Mouse (Mus musculus): ENCODE data around the gene Mrpl38. TPM values are rescaled to one million over a fixed set of nuclear protein-coding genes. Genes with fewer than 3 reads are reported as not detected.
A peak's percentile ranks its signal among the peaks of the same experiment; 100 is the strongest.

Mrpl38 gene
- polyA plus RNA-seq, 1 experiment: 69.3 TPM

DNA sequence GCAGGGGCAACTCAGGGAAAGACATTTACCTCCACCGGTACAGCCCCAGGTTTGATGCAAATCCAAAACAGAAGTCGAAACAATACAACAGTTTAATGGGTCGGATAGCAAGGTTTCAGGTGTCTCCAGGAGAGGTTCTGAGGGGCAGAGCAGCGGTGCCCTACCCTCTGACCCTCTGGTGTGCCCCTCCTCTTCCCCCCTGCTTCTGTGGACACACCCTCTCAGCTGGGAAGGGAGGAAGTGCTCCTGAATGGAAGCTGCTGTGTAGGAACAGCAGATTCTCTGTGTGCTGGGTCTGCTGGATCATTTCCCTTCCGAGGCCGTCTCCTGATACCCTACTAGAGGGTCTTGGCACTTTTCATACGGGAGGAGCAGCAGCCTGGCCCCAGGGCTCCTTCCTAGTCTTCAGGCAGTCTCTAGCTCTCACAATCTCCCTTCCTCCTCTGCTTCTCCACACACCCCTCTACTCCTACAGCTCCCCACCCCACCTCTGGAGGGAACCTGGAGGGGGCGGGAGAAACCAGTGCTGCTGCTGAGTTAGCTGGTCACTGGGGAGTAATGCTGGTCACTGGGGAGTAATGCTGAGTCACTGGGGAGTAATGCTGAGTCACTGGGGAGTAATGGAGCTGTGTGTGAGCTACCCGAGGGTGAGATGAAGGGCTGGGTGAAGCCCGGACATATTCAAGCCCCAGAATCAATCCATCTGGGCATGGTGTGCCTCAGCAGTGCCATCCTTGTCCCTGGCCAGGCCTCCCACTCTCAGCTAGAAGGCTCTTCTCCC is 3.7 kb upstream of the Mrpl38 start:
- Histone ChIP-seq H3K27ac (ENCODE audit: insufficient read depth, low read length) (peak overlapping the region; percentile 96), H3K36me3 (ENCODE audit: control insufficient read depth, insufficient read depth, low read length, poor library complexity, severe bottlenecking) (no peaks in the 10 kb centered on the region), H3K9ac (ENCODE audit: low read depth, poor library complexity, severe bottlenecking) (peak overlapping the region; percentile 47), H3K4me1 (ENCODE audit: control insufficient read depth, insufficient read depth, low read length) (peaks cover 5% of the 10 kb centered on the region), H3K4me3 (ENCODE audit: low read depth, low read length) (0 out of 2 replicates have a peak overlapping the region, but pooled peaks have one; percentile 8), H3K9me3 (replicated peaks; ENCODE audit: control insufficient read depth, insufficient read depth, low read length, poor library complexity, severe bottlenecking) (no peaks in the 10 kb centered on the region), H3K27me3 (ENCODE audit: control insufficient read depth, insufficient read depth, low read length, poor library complexity, severe bottlenecking) (no peaks in the 10 kb centered on the region)
- TF ChIP-seq EP300 (IDR thresholded peaks at IDR 0.05; ENCODE audit: insufficient read depth, low read depth, low read length): peak; percentile 70
- TF ChIP-seq CTCF (IDR thresholded peaks at IDR 0.05; ENCODE audit: low read depth, low read length): no peak

DNA sequence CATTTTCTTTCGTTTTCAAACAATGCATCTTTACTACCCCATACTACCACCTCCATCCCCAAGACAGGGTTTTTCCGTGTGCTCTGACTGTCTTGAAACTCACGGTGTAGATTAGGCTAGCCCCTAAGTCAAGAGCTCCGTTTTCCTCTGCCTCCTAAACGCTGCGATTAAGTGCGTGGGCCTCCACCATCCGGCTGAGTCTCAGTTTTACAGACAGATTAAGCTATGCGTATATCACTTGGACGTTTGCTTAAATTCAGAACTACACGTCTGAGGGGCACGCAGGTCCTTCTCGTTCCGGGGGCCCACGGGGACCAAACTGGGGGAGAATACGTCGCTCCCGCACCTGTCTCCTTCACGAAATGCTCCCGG is 586 bp downstream of the Mrpl38 start:
- Histone ChIP-seq H3K27ac (ENCODE audit: insufficient read depth, low read length) (no peak overlapping the region), H3K36me3 (ENCODE audit: control insufficient read depth, insufficient read depth, low read length, poor library complexity, severe bottlenecking) (no peaks in the 10 kb centered on the region), H3K9ac (ENCODE audit: low read depth, poor library complexity, severe bottlenecking) (peak overlapping the region; percentile 92), H3K4me3 (ENCODE audit: low read depth, low read length) (peak overlapping the region; percentile 98), H3K9me3 (replicated peaks; ENCODE audit: control insufficient read depth, insufficient read depth, low read length, poor library complexity, severe bottlenecking) (no peaks in the 10 kb centered on the region), H3K4me1 (ENCODE audit: control insufficient read depth, insufficient read depth, low read length) (peaks cover 5% of the 10 kb centered on the region), H3K27me3 (ENCODE audit: control insufficient read depth, insufficient read depth, low read length, poor library complexity, severe bottlenecking) (no peaks in the 10 kb centered on the region)
- TF ChIP-seq CTCF (IDR thresholded peaks at IDR 0.05; ENCODE audit: low read depth, low read length): no peak
- TF ChIP-seq POLR2A (IDR thresholded peaks at IDR 0.05; ENCODE audit: insufficient read depth, low read length): no peak
- TF ChIP-seq EP300 (IDR thresholded peaks at IDR 0.05; ENCODE audit: insufficient read depth, low read depth, low read length): no peak

DNA sequence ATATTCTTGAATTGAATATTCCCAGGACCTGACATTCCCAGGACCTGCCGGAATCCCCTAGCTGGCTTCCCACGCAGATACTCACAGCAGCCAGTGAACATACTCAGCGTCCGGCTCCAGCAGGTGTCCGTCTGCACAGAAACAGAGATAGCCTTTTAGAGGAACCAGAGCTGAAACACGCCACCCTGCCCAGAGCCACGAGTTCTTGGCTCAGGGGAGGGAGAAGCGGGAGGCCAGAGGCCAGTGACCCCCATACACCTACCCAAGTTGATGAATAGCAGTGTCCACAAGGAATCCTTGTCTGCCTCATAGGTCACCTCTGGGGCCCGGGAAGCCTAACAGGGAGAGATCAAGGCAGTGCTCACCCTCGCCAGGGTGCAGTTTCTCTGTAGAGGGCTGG is 4.5 kb downstream of the Mrpl38 start:
- Histone ChIP-seq H3K4me3 (ENCODE audit: low read depth, low read length) (no peak overlapping the region), H3K9me3 (replicated peaks; ENCODE audit: control insufficient read depth, insufficient read depth, low read length, poor library complexity, severe bottlenecking) (no peaks in the 10 kb centered on the region), H3K4me1 (ENCODE audit: control insufficient read depth, insufficient read depth, low read length) (no peaks in the 10 kb centered on the region), H3K36me3 (ENCODE audit: control insufficient read depth, insufficient read depth, low read length, poor library complexity, severe bottlenecking) (peaks cover 11% of the 10 kb centered on the region), H3K27me3 (ENCODE audit: control insufficient read depth, insufficient read depth, low read length, poor library complexity, severe bottlenecking) (no peaks in the 10 kb centered on the region), H3K9ac (ENCODE audit: low read depth, poor library complexity, severe bottlenecking) (no peak overlapping the region), H3K27ac (ENCODE audit: insufficient read depth, low read length) (no peak overlapping the region)
- no peak for TF ChIP-seq EP300 (IDR thresholded peaks at IDR 0.05; ENCODE audit: insufficient read depth, low read depth, low read length)
- TF ChIP-seq POLR2A (IDR thresholded peaks at IDR 0.05; ENCODE audit: insufficient read depth, low read length): no peak
- no peak for TF ChIP-seq CTCF (IDR thresholded peaks at IDR 0.05; ENCODE audit: low read depth, low read length)

DNA sequence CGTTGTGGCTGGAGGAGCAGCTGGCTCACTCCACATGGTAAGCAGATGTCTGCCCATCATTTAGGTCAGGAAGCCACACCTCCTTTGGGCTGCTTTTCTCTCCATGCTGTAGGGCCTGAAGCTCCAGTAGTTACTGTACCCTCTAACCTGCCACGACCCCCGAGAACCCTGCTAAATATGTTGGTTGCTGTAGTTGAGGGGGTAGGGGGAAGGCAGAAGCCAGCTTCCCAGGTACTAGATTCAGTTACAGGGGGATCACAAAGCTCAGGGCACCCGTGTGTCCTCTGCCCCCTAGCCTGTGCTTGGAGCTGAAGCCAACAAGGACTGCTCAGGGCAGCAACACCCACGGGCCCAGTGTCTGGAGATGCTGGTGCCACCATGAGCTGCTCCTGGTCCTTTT is 5.2 kb downstream of the Mrpl38 start:
- Histone ChIP-seq H3K27me3 (ENCODE audit: control insufficient read depth, insufficient read depth, low read length, poor library complexity, severe bottlenecking) (no peaks in the 10 kb centered on the region), H3K4me1 (ENCODE audit: control insufficient read depth, insufficient read depth, low read length) (no peaks in the 10 kb centered on the region), H3K36me3 (ENCODE audit: control insufficient read depth, insufficient read depth, low read length, poor library complexity, severe bottlenecking) (peaks cover 11% of the 10 kb centered on the region), H3K27ac (ENCODE audit: insufficient read depth, low read length) (no peak overlapping the region), H3K9me3 (replicated peaks; ENCODE audit: control insufficient read depth, insufficient read depth, low read length, poor library complexity, severe bottlenecking) (no peaks in the 10 kb centered on the region), H3K9ac (ENCODE audit: low read depth, poor library complexity, severe bottlenecking) (no peak overlapping the region), H3K4me3 (ENCODE audit: low read depth, low read length) (no peak overlapping the region)
- no peak for TF ChIP-seq EP300 (IDR thresholded peaks at IDR 0.05; ENCODE audit: insufficient read depth, low read depth, low read length)
- TF ChIP-seq POLR2A (IDR thresholded peaks at IDR 0.05; ENCODE audit: insufficient read depth, low read length): no peak

DNA sequence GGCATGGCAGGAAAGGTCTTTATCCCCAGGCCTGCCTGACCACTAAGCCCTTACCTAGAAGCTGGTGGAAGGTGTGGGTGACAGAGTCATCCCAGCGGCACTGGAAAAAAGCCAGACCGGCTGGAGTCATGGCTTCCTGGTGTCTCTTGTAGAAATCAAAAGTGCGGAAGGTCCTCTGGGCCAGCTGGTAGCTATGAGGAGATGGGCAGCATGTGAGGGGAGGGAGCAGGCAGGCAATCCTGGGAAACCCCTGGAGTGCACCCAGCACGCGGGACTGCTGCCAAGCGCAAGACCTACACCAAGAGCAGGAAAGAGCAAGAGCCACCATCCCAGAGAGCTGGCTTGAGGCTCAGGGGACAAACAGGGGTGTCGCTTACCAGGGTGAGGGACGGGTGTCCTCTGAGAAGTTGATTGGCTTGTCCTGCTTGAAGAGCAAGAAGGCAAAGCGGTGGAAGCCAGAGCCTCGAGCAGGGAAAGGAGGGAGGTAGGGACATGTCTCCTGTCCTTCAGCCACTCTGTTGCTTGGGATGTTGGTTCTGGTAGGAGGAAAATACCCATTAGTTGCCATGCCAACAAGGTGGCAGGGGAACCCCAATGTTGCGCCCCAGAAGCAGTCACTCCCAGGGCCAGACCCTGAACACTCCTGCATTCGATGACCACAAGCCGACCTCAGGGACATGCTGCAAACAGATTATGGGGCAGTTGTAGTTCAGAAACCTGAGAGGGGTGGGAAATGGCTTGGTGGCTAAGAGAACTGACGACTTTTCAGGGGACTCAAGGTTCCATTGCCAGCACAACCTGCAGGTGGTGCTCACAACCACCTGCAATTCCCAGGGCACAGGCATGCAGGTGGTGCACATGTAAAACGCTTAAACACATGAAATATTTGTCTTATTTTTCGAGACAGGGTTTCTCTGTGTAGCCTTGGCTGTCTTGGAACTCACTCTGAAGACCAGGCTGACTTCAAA is 6.0 kb downstream of the Mrpl38 start:
- H3K27ac ChIP-seq (ENCODE audit: insufficient read depth, low read length): no peak overlapping the region
- H3K4me1 ChIP-seq (ENCODE audit: control insufficient read depth, insufficient read depth, low read length): no peaks in the 10 kb centered on the region
- H3K4me3 ChIP-seq (ENCODE audit: low read depth, low read length): no peak overlapping the region
- H3K27me3 ChIP-seq (ENCODE audit: control insufficient read depth, insufficient read depth, low read length, poor library complexity, severe bottlenecking): no peaks in the 10 kb centered on the region
- H3K9me3 ChIP-seq (replicated peaks; ENCODE audit: control insufficient read depth, insufficient read depth, low read length, poor library complexity, severe bottlenecking): no peaks in the 10 kb centered on the region
- TF ChIP-seq POLR2A (IDR thresholded peaks at IDR 0.05; ENCODE audit: insufficient read depth, low read length) (no peak), CTCF (IDR thresholded peaks at IDR 0.05; ENCODE audit: low read depth, low read length) (peak; percentile 57)
- peaks cover 11% of the 10 kb centered on the region for H3K36me3 ChIP-seq (ENCODE audit: control insufficient read depth, insufficient read depth, low read length, poor library complexity, severe bottlenecking)
- H3K9ac ChIP-seq (ENCODE audit: low read depth, poor library complexity, severe bottlenecking): no peak overlapping the region
